Mouse (Mus musculus) 416B (cell line): Measurements from ENCODE around the gene Alox8.
A peak's percentile ranks its signal among the peaks of the same experiment; 100 is the strongest.

ENCODE experiments used
- DNase-seq: peaks from one replicate; pipeline ENCODE4 v3.0.0; 2011; ENCODE audit warnings: low read depth

The Alox8 gene

GRCm38 (mm10) chr11:69197743-69198142, at the start of gene Alox8:
TSS of gene Alox8 (minus strand) at chr11:69197843.
- no peak for DNase-seq

GRCm38 (mm10) chr11:69245643-69246042, 48.0 kb upstream of the Alox8 start:
- DNase-seq, result peak; percentile 46

- peak; percentile 69 for DNase-seq
These were observed 47.3 kb upstream of the Alox8 start for GRCm38 (mm10) chr11:69244911-69245310.

GRCm38 (mm10) chr11:69236926-69237260, 39.2 kb upstream of the Alox8 start, which contains the start of gene Gucy2e:
TSS of gene Gucy2e (minus strand) at chr11:69237036.
- no peak for DNase-seq

GRCm38 (mm10) chr11:69236061-69236925, 38.6 kb upstream of the Alox8 start:
- DNase-seq, result no peak

- DNase-seq, result no peak
These were observed 37.8 kb upstream of the Alox8 start for GRCm38 (mm10) chr11:69235285-69236060.

- peak; percentile 65 for DNase-seq
These were observed 35.5 kb upstream of the Alox8 start for GRCm38 (mm10) chr11:69233141-69233540.

- peak; percentile 38 for DNase-seq
These were observed 32.8 kb upstream of the Alox8 start for GRCm38 (mm10) chr11:69230420-69230819.

- DNase-seq, result no peak
These were observed 28.1 kb upstream of the Alox8 start for GRCm38 (mm10) chr11:69225715-69226114.

GRCm38 (mm10) chr11:69223101-69223500, 25.5 kb upstream of the Alox8 start:
- DNase-seq, result no peak

- no peak for DNase-seq
These were observed 23.4 kb upstream of the Alox8 start for GRCm38 (mm10) chr11:69221070-69221469.

- no peak for DNase-seq
These were observed 21.0 kb upstream of the Alox8 start for GRCm38 (mm10) chr11:69218661-69219060.

GRCm38 (mm10) chr11:69217411-69217810, 19.8 kb upstream of the Alox8 start:
- no peak for DNase-seq

GRCm38 (mm10) chr11:69211431-69211830, 13.8 kb upstream of the Alox8 start:
- DNase-seq, result no peak

- DNase-seq, result peak; percentile 64
These were observed 5.0 kb upstream of the Alox8 start for GRCm38 (mm10) chr11:69202469-69203230.

GRCm38 (mm10) chr11:69200231-69200630, 2.6 kb upstream of the Alox8 start:
- no peak for DNase-seq

- no peak for DNase-seq
These were observed 1.6 kb upstream of the Alox8 start for GRCm38 (mm10) chr11:69199251-69199650.

- DNase-seq, result no peak
These were observed 449 bp downstream of the Alox8 start for GRCm38 (mm10) chr11:69197194-69197593.

- peak; percentile 39 for DNase-seq
These were observed 877 bp downstream of the Alox8 start for GRCm38 (mm10) chr11:69196766-69197165.

- DNase-seq, result peak; percentile 66
These were observed 4.8 kb downstream of the Alox8 start for GRCm38 (mm10) chr11:69192840-69193239.

GRCm38 (mm10) chr11:69185936-69186335, 11.7 kb downstream of the Alox8 start:
- DNase-seq, result no peak

- no peak for DNase-seq
These were observed 12.6 kb downstream of the Alox8 start for GRCm38 (mm10) chr11:69185031-69185430.
